Mouse (Mus musculus): ENCODE data around the gene Qprt. TPM values are rescaled to one million over a fixed set of nuclear protein-coding genes. Genes with fewer than 3 reads are reported as not detected.

Qprt gene
- polyA plus RNA-seq, 1 experiment from 2014 or later, result 0.43 TPM

Other genes with a start within 250 kb of the Qprt start
- 55.8 and 58.3 TPM in 2 replicates for gene Taok2, start 237.5 kb downstream of the Qprt start, polyA plus RNA-seq (2015; fragmentation: Nextera tagmentation; extraction: Ambion mirVana)
- 28.4 and 30.8 TPM in 2 replicates for gene Tmem219, start 199.3 kb downstream of the Qprt start, polyA plus RNA-seq (2015; fragmentation: Nextera tagmentation; extraction: Ambion mirVana)
- 11.7 and 12.3 TPM in 2 replicates for gene Kctd13, start 193.3 kb downstream of the Qprt start, polyA plus RNA-seq (2015; fragmentation: Nextera tagmentation; extraction: Ambion mirVana)
- 0.14 and 0.20 TPM in 2 replicates for gene Asphd1, start 172.6 kb downstream of the Qprt start, polyA plus RNA-seq (2015; fragmentation: Nextera tagmentation; extraction: Ambion mirVana)
- 0.36 and 0.63 TPM in 2 replicates for gene Sez6l2, start 171.7 kb downstream of the Qprt start, polyA plus RNA-seq (2015; fragmentation: Nextera tagmentation; extraction: Ambion mirVana)
- gene Cdipt, start 146.3 kb downstream of the Qprt start, polyA plus RNA-seq (2015; fragmentation: Nextera tagmentation; extraction: Ambion mirVana), result 119 and 122 TPM in 2 replicates
- gene Cdiptos, start 146.1 kb downstream of the Qprt start, polyA plus RNA-seq (2015; fragmentation: Nextera tagmentation; extraction: Ambion mirVana), result 0.89 and 2.1 TPM in 2 replicates
- 14.9 and 17.9 TPM in 2 replicates for gene Mvp, start 107.6 kb downstream of the Qprt start, polyA plus RNA-seq (2015; fragmentation: Nextera tagmentation; extraction: Ambion mirVana)
- 0.62 and 0.93 TPM in 2 replicates for gene Pagr1b, start 105.7 kb downstream of the Qprt start, polyA plus RNA-seq (2015; fragmentation: Nextera tagmentation; extraction: Ambion mirVana)
- 45.9 and 67.2 TPM in 2 replicates for gene Pagr1a, start 104.9 kb downstream of the Qprt start, polyA plus RNA-seq (2015; fragmentation: Nextera tagmentation; extraction: Ambion mirVana)
- 39.1 and 63.1 TPM in 2 replicates for gene Gm42742, start 101.1 kb downstream of the Qprt start, polyA plus RNA-seq (2015; fragmentation: Nextera tagmentation; extraction: Ambion mirVana)
- 4.5 TPM in 2 replicates for gene Prrt2, start 101.0 kb downstream of the Qprt start, polyA plus RNA-seq (2015; fragmentation: Nextera tagmentation; extraction: Ambion mirVana)
- 38.6 and 46.1 TPM in 2 replicates for gene Maz, start 95.2 kb downstream of the Qprt start, polyA plus RNA-seq (2015; fragmentation: Nextera tagmentation; extraction: Ambion mirVana)
- gene Kif22, start 79.8 kb downstream of the Qprt start, polyA plus RNA-seq (2015; fragmentation: Nextera tagmentation; extraction: Ambion mirVana), result 140 and 153 TPM in 2 replicates
- 7.1 TPM in 1 of 2 replicates, not detected in the other for gene Zg16, start 34.9 kb downstream of the Qprt start, polyA plus RNA-seq (2015; fragmentation: Nextera tagmentation; extraction: Ambion mirVana)
- gene AI467606, start 30.9 kb downstream of the Qprt start, polyA plus RNA-seq (2015; fragmentation: Nextera tagmentation; extraction: Ambion mirVana), result 11.5 and 12.8 TPM in 2 replicates
- 0.44 and 0.70 TPM in 2 replicates for gene Spn, start 15.6 kb upstream of the Qprt start, polyA plus RNA-seq (2015; fragmentation: Nextera tagmentation; extraction: Ambion mirVana)
- gene Cd2bp2, start 73.8 kb upstream of the Qprt start, polyA plus RNA-seq (2015; fragmentation: Nextera tagmentation; extraction: Ambion mirVana), result 53.9 and 54.0 TPM in 2 replicates
- gene Tbc1d10b, start 86.2 kb upstream of the Qprt start, polyA plus RNA-seq (2015; fragmentation: Nextera tagmentation; extraction: Ambion mirVana), result 20.5 and 23.8 TPM in 2 replicates
- 47.4 and 105 TPM in 2 replicates for gene Mylpf, start 86.7 kb upstream of the Qprt start, polyA plus RNA-seq (2015; fragmentation: Nextera tagmentation; extraction: Ambion mirVana)
- 27.7 and 32.3 TPM in 2 replicates for gene Zfp553, start 110.8 kb upstream of the Qprt start, polyA plus RNA-seq (2015; fragmentation: Nextera tagmentation; extraction: Ambion mirVana)
- 23.2 and 23.4 TPM in 2 replicates for gene Sept1, start 110.9 kb upstream of the Qprt start, polyA plus RNA-seq (2015; fragmentation: Nextera tagmentation; extraction: Ambion mirVana)
- 36.9 and 48.7 TPM in 2 replicates for gene Zfp771, start 122.0 kb upstream of the Qprt start, polyA plus RNA-seq (2015; fragmentation: Nextera tagmentation; extraction: Ambion mirVana)
- 138 and 147 TPM in 2 replicates for gene Dctpp1, start 138.5 kb upstream of the Qprt start, polyA plus RNA-seq (2015; fragmentation: Nextera tagmentation; extraction: Ambion mirVana)
- gene Sephs2, start 151.8 kb upstream of the Qprt start, polyA plus RNA-seq (2015; fragmentation: Nextera tagmentation; extraction: Ambion mirVana), result 49.6 and 54.5 TPM in 2 replicates
- gene Itgal, start 174.0 kb upstream of the Qprt start, polyA plus RNA-seq (2015; fragmentation: Nextera tagmentation; extraction: Ambion mirVana), result 2.1 and 3.1 TPM in 2 replicates
- 15.1 and 17.6 TPM in 2 replicates for gene Zfp768, start 223.4 kb upstream of the Qprt start, polyA plus RNA-seq (2015; fragmentation: Nextera tagmentation; extraction: Ambion mirVana)